Mouse (Mus musculus) spleen, postnatal 4 days (tissue): ENCODE measurements around the gene Ewsr1.

Source experiments
- DNase-seq, 2 experiments: peaks; one replicate each; pipeline ENCODE4 v3.0.0; 2022; ENCODE audit warnings: low spot score in 2 of 2

Gene Ewsr1

DNA sequence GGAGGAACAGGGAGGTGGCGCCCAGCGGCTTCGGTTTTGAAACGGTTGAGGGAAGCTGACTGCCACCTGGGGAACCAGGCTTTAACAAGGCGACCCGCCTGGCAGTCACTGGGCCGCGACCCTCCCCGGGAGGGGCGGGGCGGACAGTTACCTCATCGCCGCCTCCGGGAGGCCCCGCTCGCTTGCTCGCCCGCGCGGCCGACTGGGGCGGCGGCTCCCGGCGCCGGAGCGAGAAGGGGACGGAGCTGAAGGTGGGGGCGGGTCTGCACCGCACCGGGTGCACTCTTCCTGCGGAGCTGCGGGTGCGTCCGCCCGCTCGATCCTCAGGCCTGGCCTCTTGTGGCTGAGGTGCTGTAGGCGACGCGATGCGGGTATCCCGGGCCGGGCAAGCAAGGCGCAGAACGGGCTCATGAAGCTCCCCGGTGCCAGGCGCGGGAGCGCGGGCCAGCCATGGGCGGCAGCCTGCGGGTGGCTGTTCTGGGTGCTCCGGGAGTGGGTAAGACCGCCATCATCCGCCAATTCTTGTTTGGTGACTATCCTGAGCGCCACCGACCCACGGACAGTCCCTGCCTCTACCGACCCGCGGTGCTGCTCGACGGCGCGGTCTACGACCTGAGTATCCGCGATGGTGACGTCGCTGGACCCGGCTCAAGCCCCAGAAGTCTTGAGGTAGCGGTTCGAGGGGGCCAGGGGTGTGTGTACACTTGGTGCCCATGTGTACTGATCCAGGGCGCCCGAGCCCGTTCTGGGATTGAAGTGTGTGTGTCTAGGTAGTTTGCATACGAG lies 41.0 kb downstream of the Ewsr1 start, which contains the start of gene Rasl10a:
TSS of gene Rasl10a (plus strand) at position 273 of the 786 bp plus-strand sequence.
- DNase-seq = peak; percentile 63 to 81

DNA sequence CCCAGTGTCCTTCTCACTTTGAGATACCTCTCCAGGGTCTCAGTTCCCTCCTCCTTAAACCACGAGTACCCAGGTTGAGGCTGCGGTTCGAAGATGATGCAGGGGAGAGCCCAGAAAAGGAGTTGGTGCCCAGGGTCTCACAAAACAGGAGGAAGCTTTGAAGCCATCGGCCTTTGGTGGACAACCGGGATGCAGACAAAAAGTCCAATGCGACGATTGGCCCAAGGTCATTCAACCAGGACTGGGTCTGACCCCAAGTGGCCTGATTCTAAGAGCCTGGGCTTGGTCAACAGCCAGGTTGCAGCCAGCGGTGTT lies 41.6 kb downstream of the Ewsr1 start:
- no peak for DNase-seq

DNA sequence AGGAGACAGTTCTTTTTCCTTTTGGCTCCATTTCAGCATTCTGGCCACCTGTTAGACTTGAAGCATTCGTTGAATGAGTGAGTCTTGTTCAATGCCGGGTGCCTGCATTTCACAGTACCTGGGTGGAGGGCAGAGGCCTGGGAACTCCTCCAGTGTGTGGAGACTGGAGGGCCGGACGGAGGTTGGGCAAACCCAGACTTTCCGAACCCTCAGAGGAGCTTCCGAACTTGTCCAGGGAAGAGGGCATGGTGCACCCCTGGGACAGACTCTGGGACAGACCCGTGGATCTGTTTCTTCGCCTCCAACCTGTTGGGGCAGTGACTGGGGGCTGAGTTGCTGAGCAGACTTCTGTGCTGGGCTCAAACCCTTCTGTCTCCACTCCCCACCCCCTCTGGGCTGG lies 42.0 kb downstream of the Ewsr1 start:
- DNase-seq = no peak

DNA sequence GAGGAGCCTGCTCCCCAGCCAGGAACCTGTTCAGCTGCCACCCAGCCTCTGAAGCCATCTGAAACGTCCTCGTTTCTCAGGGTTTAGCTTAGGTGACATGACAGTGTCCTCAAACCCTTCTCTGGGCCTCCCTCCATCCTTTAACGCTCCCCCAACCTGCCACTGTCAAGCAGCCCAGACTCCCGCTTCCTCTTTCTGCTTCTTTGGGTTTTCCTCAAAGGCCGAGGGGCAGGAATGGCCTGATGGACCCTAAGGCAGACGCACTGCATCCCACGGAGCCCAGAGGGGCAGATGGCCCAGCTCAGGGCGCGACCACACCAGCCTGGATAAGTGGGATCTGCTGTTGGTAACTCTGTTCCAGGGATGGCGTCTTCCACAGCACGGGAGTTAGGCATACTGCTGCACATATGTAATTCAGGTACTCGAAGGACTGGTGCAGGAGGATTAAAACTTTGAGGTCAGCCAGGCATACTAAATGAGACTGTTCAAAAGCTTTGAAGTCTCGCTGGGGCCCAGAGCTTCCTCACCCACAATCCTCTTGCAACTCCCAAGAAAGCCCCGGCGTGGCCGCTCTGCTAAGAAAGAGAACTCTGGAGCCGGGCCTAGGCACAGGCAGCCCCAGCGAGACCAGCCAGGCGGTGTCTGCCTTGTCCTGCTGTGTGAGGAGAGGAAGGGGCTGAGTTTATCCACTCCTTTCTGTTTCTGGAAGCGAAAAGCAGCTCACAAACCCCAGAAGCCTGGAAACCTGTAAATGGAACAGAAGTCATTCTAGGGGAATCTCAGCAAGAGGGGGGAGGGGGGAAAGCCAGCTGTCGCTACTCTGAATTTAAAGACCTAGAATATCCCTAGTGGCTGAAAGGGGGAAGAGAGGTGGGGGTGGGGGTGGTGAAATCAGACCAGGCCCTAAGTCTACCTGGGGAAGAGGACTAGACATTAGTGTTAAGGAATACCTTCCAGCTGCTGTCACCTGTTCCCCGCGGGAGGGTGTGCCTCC lies 42.8 kb downstream of the Ewsr1 start:
- no peak for DNase-seq

DNA sequence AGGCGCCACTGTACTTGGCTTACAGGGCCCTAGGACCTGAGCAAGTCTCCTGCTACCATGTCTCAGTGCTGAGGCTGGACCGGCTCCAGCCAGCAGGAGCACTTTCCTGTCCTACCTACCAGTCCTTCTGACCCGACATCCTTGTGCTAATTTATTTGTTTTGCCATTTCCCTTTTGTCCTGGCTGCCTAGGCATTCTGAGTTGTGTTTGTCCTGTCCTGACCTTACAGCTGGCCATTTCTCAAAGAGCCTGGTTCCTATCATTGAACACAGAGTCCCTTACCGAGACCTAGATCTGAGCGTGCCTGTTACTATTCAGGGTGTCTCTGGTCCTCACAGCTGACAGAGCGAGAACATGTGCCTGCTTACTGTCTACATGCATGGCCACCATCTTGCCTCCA lies 44.2 kb downstream of the Ewsr1 start:
- DNase-seq = no peak

DNA sequence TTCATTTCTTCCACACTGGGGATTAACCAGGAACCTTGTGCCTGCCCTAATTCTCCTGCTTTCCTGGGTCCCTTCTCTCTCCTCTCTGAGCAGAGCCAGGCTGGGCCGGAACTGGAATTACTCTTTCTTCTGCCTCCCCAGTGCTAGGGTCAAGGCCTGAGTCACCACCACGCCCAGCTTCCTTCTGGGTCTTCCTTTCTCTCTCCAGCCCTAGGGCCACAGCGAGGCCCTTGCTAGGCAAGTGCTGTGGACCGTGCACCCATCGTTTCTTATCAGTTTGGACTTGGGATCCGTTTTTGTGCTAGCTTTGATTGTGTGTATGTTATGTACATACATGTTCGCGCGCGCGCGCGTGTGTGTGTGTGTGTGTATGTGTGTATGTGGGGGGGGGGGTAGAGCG lies 44.9 kb downstream of the Ewsr1 start:
- DNase-seq = no peak

DNA sequence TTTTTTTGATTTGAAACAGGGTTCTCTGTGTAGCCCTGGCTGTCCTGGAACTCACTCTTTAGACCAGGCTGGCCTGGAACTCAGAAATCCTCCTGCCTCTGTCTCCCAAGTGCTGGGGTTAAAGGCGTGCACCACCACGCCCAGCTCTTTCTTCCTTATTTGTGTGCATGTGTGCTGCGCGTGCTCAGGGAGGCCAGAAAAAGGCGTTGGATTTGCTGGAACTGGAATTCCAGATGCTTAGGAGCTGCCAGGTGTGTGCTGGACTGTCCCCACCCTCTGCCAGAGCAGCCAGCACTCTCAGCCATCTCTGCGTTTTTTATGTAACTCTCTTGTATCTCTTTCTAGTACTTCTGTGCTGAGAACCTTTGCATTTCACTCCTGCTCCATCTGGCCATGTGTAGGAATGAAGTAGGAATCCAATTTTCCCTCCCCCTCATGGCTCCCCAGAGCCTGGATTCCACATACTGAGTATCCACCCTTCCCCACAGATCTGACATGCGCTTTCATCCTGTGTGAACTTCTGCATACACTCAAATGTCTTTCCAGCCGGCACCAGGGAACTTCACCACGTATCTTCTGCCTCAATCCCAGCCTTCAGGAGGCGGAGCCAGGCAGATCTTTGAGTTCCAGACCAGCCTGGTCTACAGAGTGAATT lies 46.7 kb downstream of the Ewsr1 start:
- DNase-seq = no peak

DNA sequence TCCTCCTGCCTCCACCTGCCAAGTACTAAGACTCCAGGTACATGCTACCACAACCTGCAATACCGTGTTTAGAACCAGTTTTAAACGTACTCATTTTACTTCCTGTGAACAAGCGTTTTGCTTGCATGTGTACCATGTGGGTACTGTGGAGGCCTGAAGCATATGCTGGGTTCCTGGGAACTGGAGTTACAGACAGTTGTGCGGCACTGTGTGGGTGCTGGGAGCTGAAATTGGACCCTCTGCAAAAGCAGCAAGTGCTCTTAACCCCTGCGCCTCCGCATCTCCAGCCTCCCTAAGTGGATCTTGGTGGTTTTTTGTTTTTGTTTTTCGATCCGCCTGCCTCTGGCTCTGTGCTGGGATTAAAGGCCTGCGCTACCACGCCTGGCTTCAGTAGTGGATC lies 47.4 kb downstream of the Ewsr1 start:
- no peak for DNase-seq

DNA sequence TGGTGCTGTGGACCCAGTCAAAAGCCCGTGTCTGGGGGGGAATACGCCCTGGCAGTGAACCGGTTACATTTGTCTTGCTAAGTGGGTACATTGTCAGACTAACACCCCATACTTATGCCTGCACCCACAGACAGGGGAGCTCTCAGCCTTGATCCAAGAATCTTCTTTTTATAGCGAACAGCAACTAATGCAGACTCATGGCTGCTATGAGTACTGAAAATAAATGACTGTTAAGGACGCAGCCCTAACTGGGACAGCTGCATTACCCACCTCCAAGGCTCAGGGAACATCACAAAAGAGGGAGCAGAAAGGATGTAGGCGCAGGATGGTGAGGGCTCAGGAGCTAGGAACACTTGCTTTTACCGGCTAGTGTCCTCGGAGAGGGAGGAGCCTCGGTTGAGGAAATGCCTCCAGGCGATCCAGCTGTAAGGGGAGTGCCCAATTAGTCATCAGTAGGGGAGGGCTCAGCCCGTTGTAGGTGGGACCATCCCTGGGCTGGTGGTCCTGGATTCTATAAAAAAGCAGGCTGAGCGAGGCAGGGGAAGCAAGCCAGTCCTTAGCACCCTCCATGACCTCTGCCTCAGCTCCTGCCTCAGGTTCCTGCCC lies 52.6 kb downstream of the Ewsr1 start:
- no peak for DNase-seq

DNA sequence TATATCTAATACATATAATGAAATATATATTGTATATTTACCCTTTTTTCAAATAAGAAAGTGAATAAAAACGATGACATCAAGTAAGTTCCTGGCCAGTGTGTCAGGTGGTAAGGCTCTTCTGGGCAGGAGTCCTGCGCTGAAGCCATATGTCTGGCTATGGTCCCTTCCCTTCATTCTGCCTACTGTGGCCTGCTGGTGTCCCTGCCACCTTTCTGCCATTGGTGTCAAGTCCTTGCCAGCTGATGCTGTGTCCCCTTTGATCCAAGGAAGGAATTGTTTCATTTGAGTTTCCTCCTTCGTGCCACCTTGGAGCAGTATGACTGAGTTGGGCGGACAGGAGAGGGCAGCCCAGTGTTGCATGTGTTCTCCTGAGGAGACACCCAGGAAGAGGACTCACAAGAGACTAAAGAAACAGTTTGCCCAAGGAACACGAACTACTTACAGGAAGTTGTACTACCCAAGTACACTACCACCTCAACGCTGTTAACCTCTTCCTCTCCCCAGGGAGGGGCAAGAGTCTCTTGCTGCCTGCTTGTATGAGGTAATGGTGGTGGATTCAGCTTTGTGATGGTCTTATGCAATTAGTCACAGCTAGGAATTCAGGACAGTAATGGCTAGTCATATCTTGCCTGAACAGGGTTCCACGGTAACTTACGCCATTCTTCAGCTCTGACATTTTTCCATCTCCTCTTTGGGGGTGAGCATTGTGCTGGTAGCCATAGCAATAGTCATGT lies 56.3 kb downstream of the Ewsr1 start:
- no peak for DNase-seq

DNA sequence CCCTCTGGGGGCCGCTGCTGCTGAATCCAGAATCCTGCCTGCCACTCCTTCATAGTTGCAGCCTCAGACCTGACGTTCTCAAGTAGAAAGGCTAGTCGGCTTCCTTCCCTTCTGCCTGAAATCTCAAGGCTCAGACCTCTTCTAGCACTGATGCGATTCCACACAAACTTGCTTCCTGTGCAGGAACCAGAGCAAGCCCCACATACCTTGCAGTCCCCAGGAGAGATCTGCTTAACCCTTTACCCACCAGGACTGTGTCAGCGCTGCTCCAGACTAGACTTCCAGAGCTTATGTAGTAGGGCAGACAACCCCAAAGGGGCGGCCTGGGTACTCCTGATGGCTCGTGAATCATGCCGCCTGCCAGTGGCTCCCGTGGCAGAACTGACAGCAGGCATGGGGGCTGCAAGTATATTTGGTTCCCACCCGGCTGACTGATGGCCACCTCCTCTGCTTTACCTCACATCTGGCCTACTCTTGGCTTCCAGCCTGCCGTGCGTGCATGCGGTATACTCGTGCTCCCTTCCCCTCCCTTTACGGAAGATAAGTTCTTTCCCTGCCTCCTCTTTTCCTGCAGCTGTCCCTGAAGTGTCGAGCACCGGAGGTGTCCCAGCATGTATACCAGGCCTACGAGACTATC lies 57.8 kb downstream of the Ewsr1 start:
- DNase-seq = no peak

DNA sequence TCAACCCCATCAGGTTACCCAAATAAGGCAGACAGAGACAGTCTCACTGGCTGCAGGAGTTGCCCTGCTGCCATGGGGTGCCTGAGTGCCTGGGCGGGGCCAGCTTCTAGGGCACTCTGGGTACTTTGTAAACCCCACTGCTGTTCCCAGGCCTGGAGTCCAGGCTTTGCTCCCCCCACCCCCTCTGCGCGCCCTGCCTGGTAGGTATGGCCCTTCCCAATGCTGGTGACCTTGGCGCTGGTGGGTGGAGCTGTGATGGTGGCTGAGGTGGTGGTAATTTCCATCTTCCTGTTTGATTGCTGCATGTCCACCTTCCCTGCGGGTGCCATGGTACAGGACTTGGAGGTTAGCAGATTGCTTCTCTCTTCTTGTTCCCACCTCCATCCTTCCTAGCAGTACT lies 58.5 kb downstream of the Ewsr1 start:
- DNase-seq = no peak

DNA sequence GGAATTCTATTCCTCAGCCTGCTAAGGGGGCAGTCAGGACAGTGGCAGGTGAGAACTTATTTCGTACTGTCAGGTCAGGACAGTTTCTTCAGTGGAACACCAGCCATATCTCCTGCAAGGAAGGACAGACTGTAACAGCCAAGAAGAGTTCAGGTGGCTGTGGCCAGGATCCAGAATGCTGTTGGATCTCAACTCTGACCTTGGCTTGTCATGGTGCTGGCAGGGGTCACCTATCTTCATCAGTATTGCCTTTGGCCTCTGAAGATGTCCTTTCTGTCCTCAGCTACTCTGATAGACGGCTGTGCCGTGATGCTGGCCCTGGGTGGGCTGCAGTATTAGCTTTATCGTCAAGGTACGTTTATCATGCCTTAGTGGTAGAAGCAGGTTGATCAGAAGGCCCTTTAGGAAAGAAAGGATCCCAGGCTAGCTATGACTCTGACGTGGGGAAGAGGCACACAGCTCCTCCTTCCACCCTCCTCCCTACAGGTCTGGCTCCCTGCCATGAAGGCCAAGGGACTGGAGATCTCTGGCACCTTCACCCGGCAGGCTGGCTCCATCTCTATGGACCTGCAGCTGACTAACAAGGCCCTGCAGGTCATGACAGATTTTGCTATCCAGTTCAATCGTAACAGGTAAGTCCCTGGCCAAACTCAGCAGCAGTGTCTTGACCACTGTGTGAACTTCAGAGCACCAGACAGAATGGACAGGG lies 61.8 kb downstream of the Ewsr1 start:
- DNase-seq = no peak

DNA sequence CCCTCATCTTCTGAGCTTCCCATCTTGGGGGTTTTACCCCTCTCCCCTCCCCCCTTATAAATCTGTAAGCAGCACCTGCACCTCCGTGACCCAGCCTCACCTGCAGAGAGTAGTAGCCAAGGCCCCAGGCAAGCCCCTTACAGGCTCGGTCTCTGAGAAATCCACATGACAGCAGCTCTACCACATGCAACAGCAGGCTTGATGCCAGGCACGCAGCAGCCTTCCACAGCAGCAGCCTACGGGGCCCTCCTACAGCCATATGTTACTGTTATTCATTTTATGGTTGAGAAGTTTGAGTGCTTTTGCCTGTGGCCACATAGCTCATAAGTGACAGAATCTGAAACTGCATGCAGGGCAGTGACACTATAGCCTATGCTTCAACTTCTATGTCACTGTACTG lies 63.6 kb downstream of the Ewsr1 start:
- DNase-seq = no peak

DNA sequence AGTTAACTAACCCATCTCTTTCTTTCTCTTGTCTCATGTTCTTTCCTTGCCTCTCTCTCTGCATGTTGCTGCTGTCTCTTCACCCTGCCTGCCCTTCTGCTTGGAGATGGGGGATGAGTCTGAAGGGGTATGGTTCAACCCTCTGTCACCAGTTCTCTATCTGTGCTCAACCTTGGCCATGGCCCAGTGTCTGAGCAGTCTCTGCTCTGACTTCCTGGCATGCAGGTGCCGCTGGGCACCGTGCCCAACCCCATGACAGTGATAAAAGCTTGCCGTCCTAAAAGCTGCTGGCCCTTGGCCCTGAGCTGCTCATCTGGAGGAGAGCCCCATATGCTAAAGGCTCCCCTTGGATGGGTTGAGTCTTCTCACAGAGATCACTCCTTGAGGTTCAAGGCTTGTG lies 65.9 kb downstream of the Ewsr1 start:
- DNase-seq = no peak

DNA sequence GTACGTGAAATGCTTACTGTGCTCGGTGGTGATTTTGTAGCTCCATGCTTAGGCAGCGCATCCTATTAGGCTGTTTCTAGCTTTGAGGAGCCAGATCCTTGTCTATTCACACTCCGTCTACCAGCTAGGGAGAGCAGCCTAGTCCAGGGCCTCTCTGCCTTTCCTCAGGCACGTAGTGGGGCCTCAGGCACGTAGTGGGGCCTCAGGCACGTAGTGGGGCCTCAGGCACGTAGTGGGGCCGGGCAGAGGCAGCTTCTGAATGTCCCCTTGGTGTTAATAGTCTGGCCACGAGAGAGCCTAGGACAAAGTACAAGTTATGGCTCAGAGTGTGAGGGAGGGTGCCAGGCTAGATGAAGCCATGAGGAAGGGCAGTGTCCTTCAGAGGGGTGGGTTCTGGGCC lies 66.4 kb downstream of the Ewsr1 start:
- no peak for DNase-seq

DNA sequence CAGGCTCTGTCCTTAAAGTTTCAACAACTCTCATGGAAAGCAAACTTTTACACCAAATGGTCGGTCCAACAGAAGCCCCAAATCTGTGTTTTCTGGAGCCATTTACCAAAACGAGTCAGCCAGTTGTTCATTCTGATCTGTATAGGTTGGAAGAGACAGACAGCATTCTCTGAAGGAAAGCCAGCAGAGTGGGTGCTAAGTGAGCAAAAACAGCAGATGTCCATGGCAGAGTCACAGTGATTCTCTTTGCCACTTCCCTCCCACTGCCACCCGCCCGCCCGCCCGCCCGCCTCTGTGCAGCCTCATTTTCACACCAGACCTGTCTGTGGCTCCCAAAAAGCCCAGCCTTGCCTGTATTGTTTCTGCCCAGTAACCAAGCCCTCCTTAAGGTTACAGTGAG lies 70.8 kb downstream of the Ewsr1 start:
- DNase-seq = no peak

DNA sequence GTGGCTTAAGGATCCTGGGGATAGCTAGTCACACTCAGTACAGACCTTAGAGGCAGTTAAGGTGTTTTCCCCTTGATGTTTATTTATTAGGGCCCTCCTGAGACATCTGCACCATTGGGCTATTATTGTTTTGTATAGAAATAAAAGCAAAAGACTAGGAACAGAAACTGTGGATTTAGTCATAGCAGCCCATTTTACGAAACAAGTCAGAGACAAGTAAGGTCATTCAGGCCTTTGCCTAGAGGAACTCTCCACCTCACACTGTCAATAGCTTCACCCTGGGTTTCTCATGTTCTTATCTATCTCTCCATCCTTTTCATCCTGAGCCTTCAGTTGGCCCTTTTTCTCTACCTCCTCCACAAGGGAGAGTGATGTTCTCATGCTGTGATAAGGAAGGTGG lies 74.0 kb downstream of the Ewsr1 start:
- DNase-seq = no peak
